Mouse (Mus musculus) kidney, embryonic 15.5 days (tissue): ENCODE measurements at regions not wholly inside any gene's neighbourhood (a gene's known extent, or its start where the extent isn't known, plus 50 kb on each side); places are given as distances from the start of the nearest gene placed in this dataset.

Experiments used
- ATAC-seq: fragments of 200-750 bp; cut with Nextera tagmentation; replicated peaks from 2 replicates; pipeline ENCODE4 v1.8.0; 2017; ENCODE audit warnings: moderate TSS enrichment; ENCODE audit not compliant: low FRiP score
- H3K27ac ChIP-seq: fragments of 300-500 bp; sonication (generic); 2 replicates; pipeline ENCODE4 v1.5.1; 2015; ENCODE audit warnings: mild to moderate bottlenecking, inconsistent platforms
- H3K27me3 ChIP-seq: fragments of 300-500 bp; sonication (generic); 2 replicates; pipeline ENCODE4 v1.6.1; 2015; ENCODE audit warnings: inconsistent platforms
- H3K36me3 ChIP-seq: fragments of 300-500 bp; sonication (generic); 2 replicates; pipeline ENCODE4 v1.6.1; 2015; ENCODE audit warnings: inconsistent platforms
- H3K4me1 ChIP-seq: fragments of 300-500 bp; sonication (generic); 2 replicates; pipeline ENCODE4 v1.6.1; 2015; ENCODE audit warnings: inconsistent platforms
- H3K4me2 ChIP-seq: fragments of 300-500 bp; sonication (generic); 2 replicates; pipeline ENCODE4 v1.6.1; 2015; ENCODE audit warnings: moderate library complexity, mild to moderate bottlenecking, inconsistent platforms
- H3K4me3 ChIP-seq: fragments of 300-500 bp; sonication (generic); replicated peaks from 2 replicates; pipeline ENCODE4 v1.5.1; 2015; ENCODE audit warnings: mild to moderate bottlenecking, inconsistent platforms
- H3K9ac ChIP-seq: fragments of 300-500 bp; sonication (generic); 2 replicates; pipeline ENCODE4 v1.6.1; 2015; ENCODE audit warnings: mild to moderate bottlenecking, inconsistent platforms
- H3K9me3 ChIP-seq: fragments of 300-500 bp; sonication (generic); replicated peaks from 2 replicates; pipeline ENCODE4 v1.6.1; 2016; ENCODE audit warnings: inconsistent platforms
- WGBS: fragments of 180-500 bp; shearing (Covaris S2); methylation state at CpG from one replicate; pipeline ENCODE4 v1.1.7; 2015; ENCODE audit warnings: mixed read lengths; 5-methylcytosine and 5-hydroxymethylcytosine counted together

DNA sequence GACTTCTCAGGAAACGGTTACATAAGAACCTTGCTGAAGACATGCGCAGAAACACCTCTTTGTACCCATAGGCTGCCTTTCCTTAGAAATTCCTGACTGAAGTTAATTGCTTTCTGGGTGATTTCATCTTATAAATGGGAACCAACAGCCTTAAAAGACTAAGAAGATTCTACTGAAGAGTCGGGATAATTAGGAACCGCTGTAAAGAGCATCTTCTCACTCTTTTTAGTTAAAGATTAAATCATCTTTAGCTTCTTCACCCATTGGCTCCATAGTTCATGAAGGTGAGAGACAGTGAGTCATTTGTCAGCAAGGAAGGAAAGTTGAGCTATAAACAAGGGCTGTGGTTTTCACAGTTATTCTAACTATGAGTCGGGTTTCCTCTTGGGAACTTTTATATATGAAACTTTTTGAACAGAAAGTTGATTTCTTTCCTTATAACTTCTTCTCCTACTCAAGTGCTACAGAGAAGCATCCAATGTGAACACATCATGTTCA lies 93.1 kb downstream of the Car2 start:
- H3K4me3 ChIP-seq: no peak overlapping the region
- H3K9ac ChIP-seq: no peak overlapping the region
- no peak overlapping the region for H3K27ac ChIP-seq
- no peak overlapping the region for H3K4me2 ChIP-seq
- H3K9me3 ChIP-seq: no peaks in the 10 kb centered on the region
- ATAC-seq: no peak
- no peaks in the 10 kb centered on the region for H3K36me3 ChIP-seq
- H3K27me3 ChIP-seq: no peaks in the 10 kb centered on the region
- H3K4me1 ChIP-seq: no peaks in the 10 kb centered on the region
- 76% methylated on average over 5 of the region's 5 CpGs for WGBS

DNA sequence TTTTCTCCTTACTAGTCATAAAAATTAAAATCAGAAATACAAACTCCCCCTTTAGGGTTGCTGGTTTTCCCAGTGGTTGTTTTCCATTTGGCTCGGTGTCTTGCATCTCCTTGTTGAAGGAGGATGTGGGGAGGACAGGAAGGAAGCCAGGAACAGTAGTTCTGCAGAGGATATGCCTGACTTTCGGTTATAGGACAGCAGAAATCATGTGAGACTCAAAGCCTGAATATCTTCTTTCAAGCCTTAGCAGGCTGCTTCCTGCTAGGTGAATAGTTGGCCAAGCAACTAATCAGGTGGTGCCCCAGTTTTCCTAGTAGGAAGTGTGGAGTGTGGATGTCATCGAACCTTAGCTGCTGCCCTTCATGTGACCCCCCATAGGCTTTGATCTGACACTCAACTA lies 103.6 kb downstream of the Car2 start:
- Histone ChIP-seq H3K36me3 (no peaks in the 10 kb centered on the region), H3K9ac (no peak overlapping the region), H3K4me3 (no peak overlapping the region), H3K27ac (no peak overlapping the region), H3K27me3 (no peaks in the 10 kb centered on the region), H3K9me3 (no peaks in the 10 kb centered on the region), H3K4me1 (0 out of 2 replicates have a peak, but pooled peaks cover 2% of the 10 kb centered on the region), H3K4me2 (no peak overlapping the region)
- WGBS: 52% methylated on average over 3 of the region's 3 CpGs
- ATAC-seq: no peak

DNA sequence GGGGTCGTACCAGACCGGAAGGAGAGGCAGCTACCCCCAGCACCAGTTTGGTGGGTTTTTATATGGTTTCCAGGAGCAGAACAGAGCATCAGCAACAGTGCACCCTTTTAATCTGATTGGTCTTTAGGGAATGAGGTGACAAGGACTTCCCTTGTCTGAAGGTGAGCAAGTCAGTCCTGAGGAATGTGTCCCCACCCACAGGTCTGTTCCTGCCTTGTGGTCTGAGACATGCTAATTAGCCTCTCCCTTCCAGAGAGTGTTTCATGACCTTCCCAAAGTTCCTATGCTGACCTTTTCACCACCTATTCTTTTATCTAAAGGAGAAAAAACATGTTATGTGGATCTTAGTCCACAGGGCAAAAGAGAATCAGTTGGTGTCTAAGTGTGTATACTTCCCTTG lies 107.9 kb downstream of the Car2 start:
- H3K9me3 ChIP-seq: no peaks in the 10 kb centered on the region
- no peak overlapping the region for H3K4me2 ChIP-seq
- no peak for ATAC-seq
- H3K4me3 ChIP-seq: no peak overlapping the region
- H3K27me3 ChIP-seq: no peaks in the 10 kb centered on the region
- H3K27ac ChIP-seq: no peak overlapping the region
- no peak overlapping the region for H3K9ac ChIP-seq
- no peaks in the 10 kb centered on the region for H3K36me3 ChIP-seq
- WGBS: 83% methylated on average over 2 of the region's 2 CpGs
- H3K4me1 ChIP-seq: 0 out of 2 replicates have a peak, but pooled peaks cover 2% of the 10 kb centered on the region

DNA sequence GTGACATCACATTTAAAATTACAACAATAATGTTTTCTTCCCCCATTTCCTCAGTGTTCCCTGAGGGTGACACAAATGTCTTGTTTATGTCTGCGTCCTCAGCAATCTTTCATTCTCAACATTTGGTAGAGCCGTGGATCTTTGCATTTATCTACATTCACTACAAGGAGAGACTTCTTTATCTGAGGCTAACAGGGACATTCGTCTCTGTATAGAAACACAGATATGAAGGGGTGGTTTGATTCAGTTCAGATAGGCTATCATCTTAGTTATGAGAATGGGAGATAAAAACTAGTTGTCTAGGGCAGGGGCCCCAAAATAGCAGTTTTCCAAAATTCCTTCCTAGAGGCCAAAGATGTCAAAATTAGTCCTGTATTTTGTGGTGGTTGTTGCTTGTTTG lies 111.2 kb downstream of the Car2 start:
- no peak for ATAC-seq
- WGBS: 83% methylated on average over 3 of the region's 3 CpGs

DNA sequence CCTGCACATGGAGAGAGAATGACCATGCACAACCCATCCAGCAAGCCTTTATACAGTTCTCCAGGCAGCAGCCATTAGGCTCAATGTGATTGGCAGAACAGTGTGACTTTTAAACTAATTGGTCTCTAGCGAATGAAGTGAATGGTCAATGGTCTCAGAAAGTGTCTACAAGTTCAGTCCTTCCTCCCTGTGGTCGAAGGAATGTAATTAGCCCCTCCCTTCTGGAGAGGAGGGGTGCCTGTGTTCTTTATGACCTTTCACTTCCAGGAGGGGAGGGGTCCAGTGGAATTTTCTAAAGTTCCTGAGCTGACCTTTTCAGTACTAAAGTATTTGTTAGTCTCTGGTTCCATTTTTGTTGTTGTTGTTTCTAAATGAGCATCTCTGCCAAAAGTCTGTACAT lies 112.4 kb downstream of the Car2 start:
- Histone ChIP-seq H3K4me3 (no peak overlapping the region), H3K9ac (no peak overlapping the region)

More for the DNA sequence above, 111.2 kb downstream of the Car2 start:
- H3K4me2 ChIP-seq: no peak overlapping the region
- no peak overlapping the region for H3K4me3 ChIP-seq
- no peaks in the 10 kb centered on the region for H3K4me1 ChIP-seq
- no peak overlapping the region for H3K27ac ChIP-seq
- H3K9me3 ChIP-seq: no peaks in the 10 kb centered on the region
- no peak overlapping the region for H3K9ac ChIP-seq
- H3K36me3 ChIP-seq: no peaks in the 10 kb centered on the region
- H3K27me3 ChIP-seq: no peaks in the 10 kb centered on the region

DNA sequence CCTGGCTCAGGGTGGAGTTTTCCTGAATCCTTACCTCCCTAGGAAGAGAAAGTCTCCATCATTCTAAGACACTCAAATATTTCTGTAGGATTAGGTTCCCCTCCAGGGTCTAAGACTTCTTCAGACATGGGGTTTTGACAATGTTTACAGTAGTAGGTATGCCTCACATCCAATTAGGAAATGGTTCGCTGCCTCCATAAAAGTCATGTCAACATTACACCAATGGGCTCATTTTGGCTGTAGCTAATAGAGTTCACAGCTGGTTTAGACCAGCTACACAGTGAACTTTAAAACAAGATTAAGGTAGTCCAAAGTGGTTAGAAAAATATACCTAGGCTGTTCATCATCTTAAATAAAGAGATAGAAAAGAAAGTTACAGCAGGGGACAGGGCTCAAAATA lies 113.3 kb downstream of the Car2 start:
- Histone ChIP-seq H3K4me3 (no peak overlapping the region), H3K4me2 (no peak overlapping the region), H3K36me3 (no peaks in the 10 kb centered on the region), H3K27me3 (no peaks in the 10 kb centered on the region), H3K4me1 (no peaks in the 10 kb centered on the region), H3K27ac (no peak overlapping the region), H3K9ac (no peak overlapping the region), H3K9me3 (no peaks in the 10 kb centered on the region)
- ATAC-seq: no peak
- 76% methylated on average over 1 of the region's 1 CpGs for WGBS

More for the DNA sequence above, 112.4 kb downstream of the Car2 start:
- Histone ChIP-seq H3K9me3 (no peaks in the 10 kb centered on the region), H3K27me3 (no peaks in the 10 kb centered on the region), H3K4me2 (no peak overlapping the region), H3K36me3 (no peaks in the 10 kb centered on the region), H3K4me1 (no peaks in the 10 kb centered on the region), H3K27ac (no peak overlapping the region)
- ATAC-seq: no peak
- WGBS: 29% methylated on average over 2 of the region's 2 CpGs

DNA sequence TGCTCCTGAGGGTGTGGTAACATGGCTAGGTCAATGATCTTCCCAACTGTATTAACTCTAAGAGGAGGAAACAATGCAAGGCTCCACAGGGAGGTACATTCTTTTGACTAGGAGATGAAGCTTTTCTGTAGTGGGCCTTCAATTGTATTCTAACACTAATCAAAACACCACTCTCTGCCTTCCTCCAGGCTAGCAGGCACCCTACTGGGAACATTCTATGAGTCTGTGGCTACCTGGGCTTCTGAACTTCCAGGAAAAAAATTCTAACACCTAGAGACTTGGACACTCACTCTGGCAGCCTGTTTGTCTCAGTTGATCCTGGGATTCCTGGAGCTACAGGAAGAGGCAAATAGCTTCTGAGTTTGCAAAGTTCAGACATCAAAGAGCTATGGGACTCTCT lies 113.8 kb downstream of the Car2 start:
- Histone ChIP-seq H3K36me3 (no peaks in the 10 kb centered on the region), H3K4me3 (no peak overlapping the region), H3K9ac (no peak overlapping the region), H3K4me1 (no peaks in the 10 kb centered on the region), H3K9me3 (no peaks in the 10 kb centered on the region), H3K4me2 (no peak overlapping the region), H3K27ac (no peak overlapping the region), H3K27me3 (no peaks in the 10 kb centered on the region)
- ATAC-seq: no peak

DNA sequence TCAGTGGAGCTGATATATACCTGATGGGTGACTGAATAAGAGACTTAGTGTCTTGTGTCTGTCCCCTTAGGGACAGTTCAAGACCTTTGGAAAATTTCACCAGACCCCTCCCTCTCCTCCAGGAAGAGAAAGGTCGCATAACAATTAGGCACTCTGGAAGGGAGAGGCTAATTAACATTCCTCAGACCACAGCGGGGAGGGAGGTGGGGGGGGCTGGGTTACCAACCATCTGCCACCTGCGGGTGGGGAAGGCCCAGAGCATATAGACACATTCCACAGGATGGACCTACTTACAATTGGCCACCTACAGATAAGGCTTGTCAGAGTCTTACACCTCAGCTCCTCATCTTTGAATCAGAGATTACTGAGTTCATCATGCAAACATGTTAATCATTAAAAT lies 114.6 kb downstream of the Car2 start:
- H3K4me3 ChIP-seq: no peak overlapping the region
- no peak overlapping the region for H3K9ac ChIP-seq
- H3K4me2 ChIP-seq: no peak overlapping the region
- no peaks in the 10 kb centered on the region for H3K27me3 ChIP-seq
- no peaks in the 10 kb centered on the region for H3K36me3 ChIP-seq
- H3K9me3 ChIP-seq: no peaks in the 10 kb centered on the region
- no peaks in the 10 kb centered on the region for H3K4me1 ChIP-seq
- 14% methylated on average over 3 of the region's 3 CpGs for WGBS
- ATAC-seq: no peak; the same call in 1 of the 2 replicates
- H3K27ac ChIP-seq: no peak overlapping the region

DNA sequence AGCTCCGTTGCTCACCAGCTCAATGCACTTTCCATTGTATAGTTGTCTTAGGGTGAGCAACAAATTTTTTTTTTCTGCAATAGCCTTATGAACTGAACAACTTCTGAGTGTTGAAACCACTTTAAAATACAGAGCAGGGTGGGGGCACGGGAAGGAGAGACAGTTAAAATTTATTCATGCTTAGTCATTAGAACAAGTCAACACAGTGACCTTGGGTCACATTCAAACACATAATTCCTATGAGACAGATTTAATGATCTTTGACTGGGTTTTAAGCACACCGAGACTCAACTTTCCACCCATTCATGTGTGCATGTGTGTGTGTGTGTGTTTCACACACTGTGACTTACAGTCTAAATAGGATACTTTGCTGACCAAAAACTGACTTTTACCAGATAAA lies 121.7 kb downstream of the Car2 start:
- 30% methylated on average over 3 of the region's 3 CpGs for WGBS
- ATAC-seq: 0 out of 2 replicates have a peak, but pooled peaks have one; percentile 60
- H3K4me3 ChIP-seq: no peak overlapping the region
- H3K9me3 ChIP-seq: no peaks in the 10 kb centered on the region
- no peak overlapping the region for H3K27ac ChIP-seq
- 0 out of 2 replicates have a peak, but pooled peaks cover 4% of the 10 kb centered on the region for H3K4me1 ChIP-seq
- H3K9ac ChIP-seq: no peak overlapping the region
- H3K36me3 ChIP-seq: no peaks in the 10 kb centered on the region
- H3K4me2 ChIP-seq: no peak overlapping the region
- no peaks in the 10 kb centered on the region for H3K27me3 ChIP-seq

DNA sequence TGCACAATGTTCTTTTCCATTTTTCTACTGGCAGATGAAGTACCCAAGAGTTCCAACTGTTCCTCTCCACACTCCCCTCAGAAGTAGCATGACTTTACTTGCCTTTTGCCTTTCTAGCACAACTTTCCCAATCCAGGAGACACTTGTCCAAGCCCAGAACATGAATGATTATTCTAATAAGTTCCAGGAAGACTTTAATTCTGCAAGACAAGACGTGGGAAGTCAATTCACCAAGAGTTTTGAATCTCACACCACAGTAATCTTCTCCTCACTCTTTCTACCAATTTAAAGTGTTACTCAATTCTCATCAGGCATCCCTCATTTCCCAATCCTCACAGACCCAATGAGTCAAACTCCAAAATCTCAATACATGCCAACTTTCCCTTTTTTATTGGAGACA lies 122.4 kb downstream of the Car2 start:
- Histone ChIP-seq H3K4me2 (no peak overlapping the region), H3K27me3 (no peaks in the 10 kb centered on the region), H3K9me3 (no peaks in the 10 kb centered on the region), H3K4me1 (0 out of 2 replicates have a peak, but pooled peaks cover 4% of the 10 kb centered on the region), H3K9ac (no peak overlapping the region), H3K27ac (no peak overlapping the region), H3K4me3 (no peak overlapping the region), H3K36me3 (no peaks in the 10 kb centered on the region)
- WGBS: 86% methylated on average over 1 of the region's 1 CpGs
- ATAC-seq: no peak

DNA sequence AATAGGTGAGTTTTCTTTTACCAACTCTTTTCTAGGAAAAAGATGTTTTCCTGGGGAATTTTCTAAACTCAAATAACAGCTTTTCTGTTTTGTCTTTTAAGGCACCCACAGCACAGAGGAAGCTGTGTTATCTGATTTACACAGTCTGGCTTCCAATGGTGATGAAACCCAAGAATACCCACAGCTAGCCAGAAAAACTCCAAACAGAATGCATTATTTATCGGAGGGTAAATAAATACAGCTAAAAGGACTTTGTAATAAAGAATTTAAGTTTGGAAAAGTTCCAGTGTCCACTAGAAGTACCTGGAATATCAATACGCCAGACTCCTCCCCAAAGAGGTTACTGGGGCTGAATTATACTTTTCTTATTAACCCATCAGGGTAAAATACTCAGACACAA lies 123.7 kb downstream of the Car2 start:
- Histone ChIP-seq H3K4me2 (no peak overlapping the region), H3K27ac (no peak overlapping the region), H3K36me3 (no peaks in the 10 kb centered on the region), H3K27me3 (no peaks in the 10 kb centered on the region), H3K4me1 (0 out of 2 replicates have a peak, but pooled peaks cover 4% of the 10 kb centered on the region), H3K9me3 (no peaks in the 10 kb centered on the region), H3K4me3 (no peak overlapping the region), H3K9ac (no peak overlapping the region)
- 77% methylated on average over 2 of the region's 2 CpGs for WGBS
- no peak for ATAC-seq

DNA sequence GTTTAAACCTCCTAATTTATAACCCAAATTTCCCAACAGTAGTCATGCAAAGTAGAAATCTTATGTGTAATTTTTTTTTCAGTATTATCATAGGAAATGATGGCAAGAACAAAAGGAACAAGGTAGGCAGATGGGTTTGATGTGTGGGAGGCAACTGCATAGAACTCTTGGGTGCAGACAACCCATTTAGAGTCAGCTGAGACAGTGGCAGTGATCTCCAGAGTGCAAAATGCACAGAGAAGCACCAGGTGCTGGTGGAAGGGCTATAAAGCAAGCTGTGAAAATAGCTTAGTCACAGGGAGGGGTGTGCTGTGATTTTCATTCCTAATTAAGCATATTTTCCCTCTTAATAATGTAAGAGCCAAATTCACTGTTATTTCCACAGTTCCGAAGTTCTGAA lies 130.5 kb downstream of the Car2 start:
- Histone ChIP-seq H3K4me1 (no peaks in the 10 kb centered on the region), H3K4me3 (no peak overlapping the region), H3K27me3 (no peaks in the 10 kb centered on the region), H3K4me2 (no peak overlapping the region), H3K9ac (no peak overlapping the region), H3K36me3 (no peaks in the 10 kb centered on the region), H3K9me3 (no peaks in the 10 kb centered on the region), H3K27ac (no peak overlapping the region)
- no peak for ATAC-seq
- WGBS: 73% methylated on average over 1 of the region's 1 CpGs

DNA sequence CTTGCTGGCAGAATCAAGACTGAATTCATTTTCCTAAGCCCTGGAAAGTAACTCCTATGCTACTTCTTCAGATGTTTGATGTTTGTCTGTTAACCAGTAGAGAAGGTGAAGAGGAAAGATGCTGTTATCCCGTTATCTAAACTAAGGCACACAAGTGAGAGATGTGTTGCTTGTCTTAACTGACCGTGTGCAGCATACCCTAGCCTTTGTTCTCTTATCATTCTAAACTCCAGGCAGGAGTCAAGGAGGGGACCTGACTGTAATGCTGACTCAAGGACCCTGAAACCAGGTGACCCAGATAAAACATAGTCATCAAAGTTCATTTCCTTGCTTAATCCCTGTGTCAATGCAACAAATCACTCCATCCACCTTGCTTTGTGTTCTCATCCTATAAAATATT lies 136.7 kb downstream of the Car2 start:
- no peak overlapping the region for H3K9ac ChIP-seq
- ATAC-seq: no peak
- H3K4me3 ChIP-seq: no peak overlapping the region
- no peaks in the 10 kb centered on the region for H3K36me3 ChIP-seq
- H3K27me3 ChIP-seq: no peaks in the 10 kb centered on the region
- no peaks in the 10 kb centered on the region for H3K9me3 ChIP-seq
- no peak overlapping the region for H3K27ac ChIP-seq
- 77% methylated on average over 2 of the region's 2 CpGs for WGBS
- no peaks in the 10 kb centered on the region for H3K4me1 ChIP-seq
- H3K4me2 ChIP-seq: no peak overlapping the region
